Mouse (Mus musculus): ENCODE results near the gene Klhl30. TPM values are rescaled to one million over a fixed set of nuclear protein-coding genes. Genes with fewer than 3 reads are reported as not detected.

Gene Klhl30
- total RNA-seq, 4 experiments from 2014 or later = 0.11 to 0.33 (median 0.21) TPM; not detected in 1

DNA sequence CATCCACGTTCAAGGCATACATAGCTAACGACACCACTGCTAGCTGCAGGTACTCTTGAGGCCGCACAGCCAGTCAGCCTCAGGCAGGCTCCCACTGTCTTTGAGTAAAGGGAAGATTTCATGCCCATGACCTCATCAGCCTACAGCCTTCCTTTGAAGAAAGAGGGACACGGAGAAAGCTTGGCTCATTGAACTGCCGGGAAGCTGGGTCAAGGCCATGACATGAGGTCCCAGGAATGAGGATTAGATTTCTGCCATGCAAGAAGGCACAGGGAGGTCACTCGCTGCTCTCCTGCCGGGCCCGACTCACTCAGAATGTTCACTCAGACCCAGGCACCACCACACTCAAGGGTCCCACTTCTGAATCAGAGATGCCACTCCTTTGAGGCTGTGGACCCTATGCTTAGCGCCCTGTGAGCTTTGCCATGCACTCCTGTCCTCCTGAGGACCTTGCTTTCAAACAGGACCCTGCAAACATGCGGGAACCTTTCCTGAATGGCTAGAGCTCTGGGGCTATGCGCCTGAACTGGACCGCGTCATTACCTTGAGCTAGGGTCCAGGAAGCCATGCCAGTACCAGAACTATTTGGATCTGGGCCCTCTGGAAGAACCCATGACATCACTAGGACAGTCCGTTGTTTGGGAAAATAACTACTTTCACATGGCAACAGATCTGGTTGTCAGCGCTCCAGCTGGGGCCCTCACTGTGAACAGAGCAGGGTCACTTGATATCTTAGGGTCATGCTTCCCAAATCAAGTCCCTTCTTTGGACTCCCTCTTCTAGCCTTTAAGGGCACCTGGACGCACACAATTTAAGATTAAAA, 14.2 kb downstream of the Klhl30 start:
- DNase-seq (ENCODE audit: low spot score in 2 of 2) = no peak

DNA sequence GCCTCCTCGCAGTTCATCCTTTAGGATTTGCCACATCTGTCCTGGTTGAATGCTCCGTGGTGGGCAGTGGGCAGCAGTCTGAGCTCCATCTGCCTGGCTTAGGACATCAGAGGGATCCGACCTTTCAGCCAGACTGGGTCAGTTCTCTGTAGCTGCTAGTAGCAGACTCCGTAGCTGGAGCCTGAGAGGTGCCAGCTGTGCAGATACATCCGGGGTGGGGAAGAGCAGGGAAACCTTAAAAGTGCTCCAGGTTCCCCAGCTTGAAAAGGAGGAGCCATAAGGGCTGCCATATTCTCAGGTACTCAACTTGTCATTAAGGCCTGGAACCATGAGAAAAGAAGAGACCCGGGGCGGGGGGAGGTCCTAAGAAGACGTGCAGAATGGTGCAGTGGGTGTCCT, 15.0 kb downstream of the Klhl30 start:
- no peak for DNase-seq (ENCODE audit: low spot score in 2 of 2)

DNA sequence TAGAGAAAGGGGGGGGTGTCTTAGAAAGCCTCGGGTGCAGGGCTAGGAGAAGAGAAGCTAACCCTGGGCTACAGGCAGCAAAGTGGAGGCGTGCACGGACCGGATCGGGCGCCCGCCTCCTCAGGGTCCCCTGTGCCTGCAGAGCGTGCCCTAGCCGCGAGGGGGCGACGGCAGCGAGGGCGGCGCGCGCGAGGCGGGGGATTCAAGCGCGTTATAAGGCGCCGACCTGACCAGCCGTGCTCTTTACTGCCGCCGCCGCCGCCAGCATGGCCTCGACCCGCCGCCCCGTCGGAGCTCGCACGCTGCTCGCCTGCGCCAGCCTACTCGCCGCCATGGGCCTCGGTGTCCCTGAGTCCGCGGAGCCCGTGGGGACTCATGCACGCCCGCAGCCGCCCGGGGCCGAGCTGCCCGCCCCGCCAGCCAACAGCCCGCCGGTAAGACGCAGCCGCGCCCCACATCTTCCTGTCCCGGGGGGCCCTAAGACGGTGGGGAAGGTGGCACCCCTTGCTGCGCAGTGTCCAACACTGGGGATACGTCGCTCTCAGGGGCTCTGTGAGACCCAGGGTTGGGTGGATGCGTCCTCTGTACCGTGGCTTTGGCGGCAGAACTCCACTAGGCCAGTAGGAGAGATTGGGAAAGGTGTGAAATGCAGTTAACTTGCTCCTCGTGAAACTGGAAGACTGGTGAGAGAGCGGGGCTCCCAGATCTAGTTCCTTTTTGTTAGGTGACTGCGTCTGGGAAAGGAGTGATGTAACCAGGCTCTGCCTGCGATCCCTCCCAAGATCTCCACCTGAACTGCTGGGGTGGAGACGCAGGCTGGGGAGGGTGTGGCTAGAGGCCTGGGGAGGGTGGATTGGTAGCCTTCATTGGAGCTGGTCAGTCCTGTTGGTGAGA, 15.6 kb downstream of the Klhl30 start, which contains the start of gene Erfe:
Gene Erfe, plus strand, starts transcription at position 216 of the 894 bp plus-strand sequence.
- no peak for DNase-seq (ENCODE audit: low spot score in 2 of 2)

DNA sequence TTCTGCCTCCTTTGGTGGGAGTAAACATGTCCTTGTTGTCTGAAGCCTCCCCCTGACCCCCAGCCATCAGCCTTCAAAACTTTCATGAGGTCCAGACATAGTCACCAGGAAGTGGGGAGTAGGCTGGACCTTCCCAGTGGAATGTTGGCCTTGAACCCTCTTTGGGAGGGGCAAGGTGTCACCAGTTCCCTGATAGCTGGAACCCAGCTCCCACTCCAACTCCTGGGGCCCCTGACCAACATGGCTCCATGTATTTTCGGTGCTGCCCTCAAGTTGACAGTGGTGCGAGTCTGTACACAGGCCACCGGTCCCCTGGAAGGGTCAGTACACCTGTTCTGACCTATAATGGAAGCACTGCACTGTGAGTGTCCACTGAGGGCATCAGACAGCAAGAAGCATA, 16.5 kb downstream of the Klhl30 start:
- DNase-seq (ENCODE audit: low spot score in 2 of 2) = no peak

DNA sequence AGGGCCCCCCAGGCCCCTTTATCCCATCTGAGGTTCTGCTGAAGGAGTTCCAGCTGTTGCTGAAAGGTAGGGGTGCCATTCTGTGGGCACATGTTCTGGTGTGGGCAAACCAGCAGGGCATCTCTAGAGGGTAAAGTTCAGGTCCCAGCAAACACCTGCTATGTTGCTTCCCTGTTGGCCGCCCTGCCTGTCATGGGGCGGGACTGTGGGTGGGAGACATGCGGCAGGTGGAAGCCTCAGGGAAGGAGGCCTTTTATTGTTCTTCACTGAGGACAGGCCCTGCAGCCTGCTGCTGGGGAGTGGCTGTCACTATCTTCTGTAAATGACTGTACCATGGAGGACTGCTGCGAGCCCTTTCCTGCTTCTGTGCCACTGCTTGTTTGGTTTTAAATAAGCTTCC, 18.6 kb downstream of the Klhl30 start:
- no peak for DNase-seq (ENCODE audit: low spot score in 2 of 2)

DNA sequence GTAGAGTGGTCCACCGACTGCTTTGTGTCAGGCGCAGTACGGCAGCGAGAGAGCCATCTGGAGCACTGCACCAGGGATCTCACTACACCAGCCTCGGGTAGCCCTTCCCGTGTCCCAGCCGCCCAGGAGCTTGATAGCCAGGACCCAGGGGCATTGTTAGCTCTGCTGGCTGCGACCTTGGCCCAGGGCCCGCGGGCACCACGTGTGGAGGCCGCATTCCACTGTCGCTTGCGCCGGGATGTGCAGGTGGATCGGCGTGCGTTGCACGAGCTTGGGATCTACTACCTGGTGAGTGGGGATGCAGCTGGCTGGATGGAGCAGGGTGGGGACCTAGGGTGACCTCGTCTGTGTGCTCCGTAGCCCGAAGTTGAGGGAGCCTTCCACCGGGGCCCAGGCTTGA, 19.2 kb downstream of the Klhl30 start:
- DNase-seq (ENCODE audit: low spot score in 2 of 2) = no peak

DNA sequence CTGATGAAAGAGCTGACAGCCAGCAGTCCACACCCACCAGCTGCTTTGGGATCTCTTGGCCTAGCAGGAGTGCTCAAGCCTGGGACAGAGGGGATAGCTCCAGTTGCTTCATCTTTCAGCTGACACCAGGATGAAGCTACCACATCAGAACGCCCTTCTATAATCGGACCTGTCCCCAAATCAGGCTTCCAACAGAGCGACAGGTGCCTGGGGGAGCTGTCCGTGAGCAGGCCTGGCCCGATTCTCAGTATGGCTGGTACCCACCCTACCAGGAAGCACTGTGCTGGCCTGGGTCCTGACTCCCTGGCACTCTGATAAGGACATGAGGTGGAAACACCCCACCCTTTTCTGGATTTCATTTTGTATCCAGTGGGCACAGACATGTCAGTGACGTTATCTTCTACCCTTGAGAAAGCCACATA, 22.6 kb downstream of the Klhl30 start:
- no peak for DNase-seq (ENCODE audit: low spot score in 2 of 2)

DNA sequence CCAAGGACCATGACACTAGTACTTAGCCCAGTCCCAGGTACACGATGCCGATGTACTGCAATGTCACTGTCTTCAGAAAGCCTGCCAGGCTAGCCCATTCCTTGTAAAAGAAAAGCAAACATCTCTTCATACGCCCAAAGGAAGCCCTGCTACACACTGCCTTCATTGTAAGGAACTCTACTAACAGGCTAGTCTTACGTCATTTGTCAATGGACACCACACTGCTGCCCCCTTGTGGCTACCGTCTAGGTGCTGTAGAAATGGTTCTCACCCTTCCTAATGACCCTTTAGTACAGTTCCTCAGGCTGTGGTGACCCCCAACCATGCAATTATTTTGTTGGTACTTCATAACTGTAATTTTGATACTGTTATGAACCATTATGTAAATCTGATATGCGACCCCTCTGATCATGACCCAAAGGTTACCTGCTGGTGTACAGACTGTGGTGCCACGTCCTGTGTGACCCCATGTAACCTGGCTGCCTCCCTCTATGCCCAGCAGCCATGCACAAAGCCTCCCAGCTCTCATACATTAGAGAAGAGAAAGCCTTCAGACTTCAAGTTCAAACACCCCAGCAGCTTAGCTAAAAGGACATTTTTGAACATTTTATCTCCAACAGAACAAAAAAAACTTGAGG, 29.8 kb downstream of the Klhl30 start:
- peak; percentile 45 to 58 for DNase-seq (ENCODE audit: low spot score in 2 of 2)

DNA sequence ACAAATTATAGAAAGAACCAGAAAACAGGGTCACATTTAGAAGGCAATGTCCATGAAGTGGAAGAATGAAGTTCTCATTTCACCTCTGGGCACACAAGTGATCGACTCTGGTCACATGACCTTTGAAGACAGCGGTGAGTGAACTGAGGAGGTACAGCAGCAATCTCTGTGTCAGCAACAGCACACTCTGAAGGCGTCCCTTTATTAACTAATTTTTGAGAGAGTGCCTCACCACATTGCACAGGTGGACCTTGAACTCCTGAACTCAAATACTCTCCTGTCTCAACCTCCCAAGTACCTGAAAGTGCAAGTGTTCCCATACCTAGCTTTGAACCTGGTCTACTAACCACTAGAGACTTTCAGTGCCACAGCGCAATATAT, 30.3 kb downstream of the Klhl30 start:
- DNase-seq (ENCODE audit: low spot score in 2 of 2) = no peak

DNA sequence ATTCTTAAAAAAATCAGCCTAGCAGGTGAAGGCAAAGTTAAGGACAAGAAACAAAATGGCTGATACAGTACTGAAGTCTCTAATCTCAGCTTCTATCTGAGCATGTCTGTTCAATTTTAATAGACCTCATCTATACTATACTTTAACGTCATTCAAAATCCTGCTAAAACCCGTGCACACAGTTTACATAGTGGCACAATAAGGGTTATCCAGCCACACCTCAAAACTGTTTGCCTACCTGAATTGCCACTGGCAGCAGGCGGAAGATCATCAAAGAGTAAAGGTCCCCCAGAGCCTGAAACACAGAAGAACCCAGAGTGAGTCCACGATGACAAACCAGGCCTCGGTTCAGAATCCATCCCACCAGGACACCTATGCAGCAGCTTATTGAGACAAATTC, 39.6 kb downstream of the Klhl30 start:
- DNase-seq (ENCODE audit: low spot score in 2 of 2) = no peak

DNA sequence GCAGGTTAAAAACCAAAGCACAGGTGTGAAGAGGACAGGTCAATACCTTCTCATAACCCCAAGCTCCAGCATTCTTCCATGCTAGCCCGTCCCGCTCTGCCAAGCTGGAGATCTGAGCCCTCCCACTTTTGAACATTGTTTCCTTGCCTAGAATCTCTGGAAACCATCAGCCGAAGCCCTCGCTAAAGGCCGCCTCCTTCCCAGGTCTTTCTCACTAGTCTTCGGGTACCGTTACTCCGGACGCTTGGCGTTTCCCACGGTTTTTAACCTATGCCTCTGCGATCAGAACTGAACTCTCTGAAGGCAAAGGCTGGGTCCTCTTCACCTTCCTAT, 47.1 kb downstream of the Klhl30 start:
- DNase-seq (ENCODE audit: low spot score in 2 of 2) = no peak

DNA sequence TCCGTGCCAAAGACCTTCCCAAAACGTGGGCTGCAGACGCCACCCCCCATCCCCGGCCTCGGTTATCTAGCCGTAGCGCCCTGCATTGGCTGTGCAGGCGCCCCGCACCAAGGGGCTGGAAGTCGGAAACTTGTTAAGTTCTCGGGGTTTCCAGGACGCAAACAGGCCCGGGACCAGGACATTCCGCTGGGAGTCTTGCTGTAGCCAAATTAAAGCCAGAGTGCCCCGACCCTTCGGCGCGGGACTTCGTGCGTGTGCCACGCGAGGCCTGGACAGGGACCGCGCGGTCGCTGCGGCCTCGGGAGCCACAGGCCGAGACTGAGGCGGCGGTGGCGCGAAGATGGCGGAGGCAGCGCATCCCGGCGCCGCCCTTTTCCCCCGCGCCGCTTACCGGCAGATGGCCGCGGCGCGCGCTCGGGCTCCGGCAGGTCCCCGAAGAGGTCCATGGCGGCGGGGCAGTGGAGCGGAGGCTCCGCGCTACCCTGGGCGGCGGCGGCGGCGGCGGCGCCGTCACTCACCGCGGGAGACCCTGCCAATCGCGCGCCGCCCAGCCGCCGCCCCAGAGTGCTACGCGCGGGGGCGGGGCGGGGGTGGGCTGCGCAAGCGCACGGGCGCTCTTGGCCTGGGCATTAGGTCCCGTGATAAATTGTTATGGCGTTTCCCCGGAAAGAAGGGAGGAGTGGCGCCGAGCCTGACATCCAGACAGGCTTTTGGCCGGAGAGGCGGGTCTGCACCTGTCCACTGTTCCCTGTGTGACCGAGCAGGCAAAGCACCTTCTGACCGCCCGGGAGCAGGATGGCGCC, 47.6 kb downstream of the Klhl30 start, which contains the start of gene Ilkap:
Gene Ilkap, minus strand, starts transcription at position 556 of the 803 bp plus-strand sequence.
- peak; percentile 66 to 68 for DNase-seq (ENCODE audit: low spot score in 2 of 2)

DNA sequence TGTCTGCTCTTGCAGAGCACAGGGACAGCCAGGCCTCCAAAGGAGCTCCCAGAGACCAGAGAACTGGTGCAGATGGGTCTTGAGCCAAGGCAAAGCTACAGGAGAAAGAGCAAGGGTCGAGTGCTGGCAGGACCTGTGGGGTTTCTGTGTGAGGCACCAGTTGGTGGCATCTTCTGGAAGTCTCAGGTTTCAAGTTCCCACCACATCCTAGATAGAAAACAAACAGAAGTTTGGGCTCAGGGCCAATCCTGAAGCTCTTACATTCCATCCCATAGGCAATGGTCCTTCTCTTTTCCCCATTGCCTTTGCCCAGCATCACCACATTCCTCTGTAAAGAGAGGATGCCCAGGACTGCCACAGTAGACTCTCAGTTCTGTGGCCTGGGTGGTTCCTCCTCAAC, 54.2 kb downstream of the Klhl30 start:
- DNase-seq (ENCODE audit: low spot score in 2 of 2) = no peak

DNA sequence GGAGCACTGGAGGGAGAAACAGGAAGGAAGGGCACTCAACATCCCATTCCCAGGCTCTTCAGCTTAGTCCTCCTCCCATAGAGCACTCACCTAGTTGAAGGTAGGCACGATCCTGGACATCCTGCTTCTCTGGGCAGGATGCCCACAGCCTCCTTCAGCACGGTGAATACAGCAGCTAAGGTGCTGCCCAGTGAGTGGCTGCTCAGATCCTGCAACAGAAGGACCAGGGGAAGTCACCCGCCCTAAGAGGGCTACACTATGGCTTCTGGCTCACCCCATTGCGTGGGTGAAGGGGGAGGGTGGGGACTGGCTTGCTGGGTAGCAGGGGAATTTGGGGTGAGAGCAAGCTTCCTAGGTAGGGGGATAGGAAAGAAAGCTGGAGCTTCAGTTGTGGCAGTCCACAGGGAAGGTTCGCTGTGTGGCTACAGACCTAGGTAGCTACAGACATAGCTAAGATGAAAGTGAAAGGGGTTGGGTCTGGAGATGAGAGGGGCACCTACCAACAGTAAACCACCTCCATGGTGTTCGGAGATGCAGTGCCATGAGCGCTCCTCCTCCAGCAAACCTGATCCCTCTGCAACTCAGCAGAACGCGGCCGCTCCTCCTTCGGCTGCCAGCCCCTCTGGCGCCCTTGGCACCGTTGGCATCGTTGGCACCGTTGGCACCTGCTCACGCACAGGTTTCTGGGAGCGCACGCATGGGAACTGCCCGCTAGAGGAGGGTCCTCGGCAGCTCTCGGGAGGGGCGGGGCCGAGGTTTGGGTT, 54.8 kb downstream of the Klhl30 start:
- DNase-seq (ENCODE audit: low spot score in 2 of 2) = no peak

DNA sequence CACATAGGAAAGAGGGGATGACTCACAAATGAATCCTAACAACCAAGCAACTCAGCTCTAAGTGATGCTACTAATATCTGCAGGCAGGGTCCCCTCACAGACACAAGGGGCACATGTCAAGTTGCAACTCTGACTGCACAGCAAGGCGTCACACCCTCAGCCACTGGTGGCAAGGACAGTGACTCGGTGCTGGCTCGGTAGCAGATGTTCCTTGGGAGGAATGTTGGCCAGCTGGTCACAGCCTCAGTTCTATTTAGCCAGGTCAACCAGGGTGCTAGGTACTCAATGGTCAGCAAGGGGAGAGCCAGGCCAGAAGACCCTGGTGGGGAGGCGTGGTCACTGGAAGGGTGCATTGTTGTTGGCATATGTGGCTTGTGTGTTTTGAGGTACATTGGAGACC, 57.0 kb downstream of the Klhl30 start:
- no peak for DNase-seq (ENCODE audit: low spot score in 2 of 2)

DNA sequence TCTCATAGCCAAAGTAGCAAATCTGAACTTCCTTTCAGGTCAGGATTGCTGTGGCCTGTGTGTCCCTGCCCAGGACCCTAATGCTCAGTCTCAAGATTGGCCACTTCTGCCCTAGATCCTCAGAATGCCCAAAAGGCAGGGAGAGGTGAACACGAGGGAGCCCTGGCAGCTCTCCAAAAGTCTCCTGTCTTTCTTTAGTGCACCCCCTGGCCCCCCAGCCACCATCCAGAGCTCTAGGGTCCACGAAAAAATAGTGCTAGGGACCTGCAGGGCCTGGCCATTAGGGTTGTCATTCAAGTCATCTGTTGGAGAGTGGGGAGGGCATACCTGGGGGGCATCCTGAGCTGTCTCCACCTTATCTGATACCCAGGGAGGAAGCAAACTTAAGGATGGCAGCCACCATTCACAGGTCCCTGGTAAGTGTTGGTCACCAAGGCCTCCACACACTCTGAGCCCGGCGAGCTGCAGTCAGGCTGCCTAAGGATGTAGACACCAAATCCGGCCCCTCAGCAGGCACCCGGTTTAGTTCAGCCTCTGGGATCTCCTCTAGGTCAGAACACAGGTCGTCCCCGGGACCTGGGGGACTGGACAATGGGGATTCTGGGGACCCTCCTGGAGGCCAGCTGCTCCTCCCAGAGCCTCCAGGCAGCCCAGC, 60.9 kb downstream of the Klhl30 start:
- no peak for DNase-seq (ENCODE audit: low spot score in 2 of 2)

Data from left cerebral cortex, adult 8-10 months (tissue).